10 mouse cellular contexts compared by ENCODE assay signal in the genomic region with DNA sequence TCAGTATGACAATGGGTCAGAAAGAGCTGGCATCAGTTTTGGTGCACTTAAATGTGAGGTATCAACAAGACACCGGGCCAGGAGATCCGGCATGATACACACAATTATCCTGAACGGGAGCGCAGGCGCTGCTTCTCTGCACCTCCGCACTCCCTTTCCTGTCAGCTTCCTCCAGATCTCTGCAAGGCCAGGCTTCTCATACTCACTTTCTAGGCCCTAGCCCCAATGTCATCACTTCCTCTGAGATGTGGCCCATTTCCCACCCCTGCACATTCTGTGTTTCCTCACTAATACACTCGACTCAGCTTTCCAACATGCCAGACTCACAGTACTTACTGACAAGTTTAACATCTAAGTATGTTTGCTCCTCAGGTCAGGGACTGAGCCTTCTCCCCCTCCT. TPM values are rescaled to one million over a fixed set of nuclear protein-coding genes. Genes with fewer than 3 reads are reported as not detected.
DNase-seq lines count a peak whose midpoint lies in the region; ATAC-seq lines count a peak whose summit lies in the region.
"Had no signal": no experiment of that assay in that cellular context is flagged by ENCODE, and none has a peak within 500 bp of the region (broad histone marks: within the 10 kb centered on the region; RNA-seq: fewer than 3 reads in every experiment).

No protein-coding gene starts in this region.

- no peaks in the 10 kb centered on the region for H3K36me3 ChIP-seq in lung, embryonic 16.5 days (ENCODE audit: control insufficient read depth, insufficient read depth, low read length)
- H3K36me3 ChIP-seq in liver, embryonic 16.5 days (ENCODE audit: control insufficient read depth, insufficient read depth): no peaks in the 10 kb centered on the region
- H3K36me3 ChIP-seq in hindbrain, embryonic 14.5 days (replicated peaks; ENCODE audit: control insufficient read depth, insufficient read depth): no peaks in the 10 kb centered on the region

- ATAC-seq in lung, embryonic 16.5 days (ENCODE audit: low read depth): 0 out of 2 replicates have a peak, but pooled peaks have one; percentile 41
- peak; percentile 36; the same call in 1 of the 2 replicates for ATAC-seq in liver, embryonic 16.5 days (ENCODE audit: low read depth)
- no peak for ATAC-seq in hindbrain, embryonic 14.5 days (ENCODE audit: low FRiP score)
- ATAC-seq: Patski had no signal

- WGBS in lung, embryonic 16.5 days: 67% methylated on average over 7 of the region's 7 CpGs
- WGBS in liver, embryonic 16.5 days (ENCODE audit: insufficient replicate concordance): 29% methylated on average over 7 of the region's 7 CpGs
- WGBS in hindbrain, embryonic 14.5 days: 94% methylated on average over 7 of the region's 7 CpGs

- H3K27me3 ChIP-seq in lung, embryonic 16.5 days (ENCODE audit: control insufficient read depth, insufficient read depth, low read depth, low read length): no peaks in the 10 kb centered on the region
- no peaks in the 10 kb centered on the region for H3K27me3 ChIP-seq in liver, embryonic 16.5 days (ENCODE audit: control insufficient read depth, insufficient read depth, low read depth, low read length)
- no peaks in the 10 kb centered on the region for H3K27me3 ChIP-seq in hindbrain, embryonic 14.5 days (ENCODE audit: control insufficient read depth, insufficient read depth, low read length)
- H3K27me3 ChIP-seq: Patski had no signal

- DNase-seq in lung, postnatal 25 days (ENCODE audit: low spot score): no peak
- DNase-seq in heart, adult 9 months (ENCODE audit: low spot score in 2 of 2): peak; percentile 38 to 45
- DNase-seq in thymus, postnatal 25 days: peak; percentile 56
- DNase-seq in hindbrain, embryonic 14.5 days (ENCODE audit: low spot score): no peak
- DNase-seq in adrenal gland, adult 2 months: no peak
- no peak for DNase-seq in embryo, embryonic 9.5 days (ENCODE audit: extremely low spot score)

- H3K9ac ChIP-seq in lung, embryonic 16.5 days (ENCODE audit: low read length): no peak overlapping the region
- no peak overlapping the region for H3K9ac ChIP-seq in liver, embryonic 16.5 days (ENCODE audit: low read depth, low read length)
- no peak overlapping the region for H3K9ac ChIP-seq in hindbrain, embryonic 14.5 days

- H3K4me3 ChIP-seq in lung, embryonic 16.5 days (ENCODE audit: low read length): no peak overlapping the region
- H3K4me3 ChIP-seq in liver, embryonic 16.5 days (ENCODE audit: low read depth, low read length): no peak overlapping the region
- no peak overlapping the region for H3K4me3 ChIP-seq in hindbrain, embryonic 14.5 days (replicated peaks; ENCODE audit: low read length)
- H3K4me3 ChIP-seq: myocyte had no signal

- no peak overlapping the region for H3K4me2 ChIP-seq in lung, embryonic 16.5 days (ENCODE audit: low read depth, low read length)
- H3K4me2 ChIP-seq in liver, embryonic 16.5 days (ENCODE audit: low read depth, low read length): peak overlapping the region; percentile 4; the same call in 1 of the 2 replicates
- H3K4me2 ChIP-seq in hindbrain, embryonic 14.5 days (replicated peaks): no peak overlapping the region

- H3K4me1 ChIP-seq in lung, embryonic 16.5 days (replicated peaks; ENCODE audit: control insufficient read depth, insufficient read depth, low read length): peaks cover 14% of the 10 kb centered on the region
- H3K4me1 ChIP-seq in liver, embryonic 16.5 days (ENCODE audit: control insufficient read depth, low read depth, low read length): peaks cover 52% of the 10 kb centered on the region
- no peaks in the 10 kb centered on the region for H3K4me1 ChIP-seq in hindbrain, embryonic 14.5 days (replicated peaks; ENCODE audit: control insufficient read depth, insufficient read depth, low read length)

- H3K27ac ChIP-seq in lung, embryonic 16.5 days (ENCODE audit: low read length): peak overlapping the region; percentile 30; the same call in 1 of the 2 replicates
- H3K27ac ChIP-seq in liver, embryonic 16.5 days (ENCODE audit: low read length): peak overlapping the region; percentile 67
- H3K27ac ChIP-seq in hindbrain, embryonic 14.5 days: no peak overlapping the region

- no peaks in the 10 kb centered on the region for H3K9me3 ChIP-seq in lung, embryonic 16.5 days (ENCODE audit: control insufficient read depth, low read length)
- H3K9me3 ChIP-seq in liver, embryonic 16.5 days (replicated peaks; ENCODE audit: control insufficient read depth, low read length): no peaks in the 10 kb centered on the region
- no peaks in the 10 kb centered on the region for H3K9me3 ChIP-seq in hindbrain, embryonic 14.5 days (ENCODE audit: control insufficient read depth, low read length)

RNA-seq across cellular contexts. Expression of a gene that starts 11.1 kb away (rescaled TPM):
- 76.9 and 81.7 TPM in 2 replicates for polyA plus RNA-seq in lung, embryonic 16.5 days (2015; fragmentation: Nextera tagmentation; extraction: Ambion mirVana)
- polyA plus RNA-seq in liver, embryonic 16.5 days (2015; fragmentation: Nextera tagmentation; extraction: Ambion mirVana): 48.2 and 48.3 TPM in 2 replicates
- polyA plus RNA-seq in hindbrain, embryonic 14.5 days (2014; fragmentation: Nextera tagmentation; extraction: Ambion mirVana): 100 and 112 TPM in 2 replicates
- 100 to 1,000 TPM; 116 to 157 TPM for total RNA-seq in adrenal gland, adult 2 months (2021)
- 78.1 and 118 TPM in 2 replicates for polyA plus RNA-seq in adrenal gland, adult 2 months (2012; rRNA removed)

Comparison
In these comparisons a context has a peak if more than half of its experiments do, and no peak if none do; other contexts are left out.
1. DNase-seq: peak in heart, adult 9 months (2 of 2) and thymus, postnatal 25 days (single experiment); none in lung, postnatal 25 days (single experiment), hindbrain, embryonic 14.5 days (single experiment), adrenal gland, adult 2 months (single experiment) and embryo, embryonic 9.5 days (single experiment).